Mouse (Mus musculus) liver, adult 2 months (tissue): ENCODE data around the gene Gpr161. TPM values are rescaled to one million over a fixed set of nuclear protein-coding genes. Genes with fewer than 3 reads are reported as not detected.
A peak's percentile ranks its signal among the peaks of the same experiment; 100 is the strongest.

Experiments
- DNase-seq: peaks from one replicate; pipeline ENCODE4 v3.0.0-alpha.2; 2011; ENCODE audit warnings: low read depth, low spot score; ENCODE audit errors: extremely low read depth
- H3K27ac ChIP-seq: fragments of 200-500 bp; replicated peaks from 2 replicates; pipeline ENCODE4 v1.5.1; 2012; ENCODE audit warnings: low read depth, mild to moderate bottlenecking, control low read depth, inconsistent platforms, low read length; ENCODE audit not compliant: insufficient read depth
- H3K27me3 ChIP-seq: fragments of 200-500 bp; 2 replicates; pipeline ENCODE4 v1.6.1; 2012; ENCODE audit warnings: mild to moderate bottlenecking, moderate library complexity, low read length, inconsistent platforms; ENCODE audit not compliant: control insufficient read depth, insufficient read depth
- H3K36me3 ChIP-seq: fragments of 200-500 bp; 2 replicates; pipeline ENCODE4 v1.6.1; 2012; ENCODE audit warnings: low read length, inconsistent platforms; ENCODE audit not compliant: control insufficient read depth, insufficient read depth
- H3K4me1 ChIP-seq: fragments of 200-500 bp; 2 replicates; pipeline ENCODE4 v1.6.1; 2011; ENCODE audit warnings: low read length; ENCODE audit not compliant: control insufficient read depth, insufficient read depth
- H3K4me3 ChIP-seq: fragments of 200-500 bp; 2 replicates; pipeline ENCODE4 v1.5.1; 2011; ENCODE audit warnings: low read depth, mild to moderate bottlenecking, control low read depth, low read length, moderate library complexity; ENCODE audit not compliant: insufficient read depth
- H3K79me2 ChIP-seq: fragments of 200-500 bp; 2 replicates; pipeline ENCODE4 v1.6.1; 2012; ENCODE audit warnings: inconsistent platforms, mild to moderate bottlenecking, low read length, moderate library complexity; ENCODE audit not compliant: control insufficient read depth, insufficient read depth
- H3K9ac ChIP-seq: fragments of 200-500 bp; 2 replicates; pipeline ENCODE4 v1.6.1; 2012; ENCODE audit warnings: low read depth, mild to moderate bottlenecking, control low read depth, inconsistent platforms, low read length
- CTCF ChIP-seq: fragments of 200-500 bp; IDR thresholded peaks from 2 replicates; pipeline ENCODE4 v1.5.1; 2011; ENCODE audit warnings: low read depth, low read length, control low read depth
- POLR2A ChIP-seq: fragments of 200-500 bp; IDR thresholded peaks from 2 replicates; pipeline ENCODE4 v1.6.1; 2011; ENCODE audit warnings: low read length, control low read depth; ENCODE audit not compliant: insufficient read depth; ENCODE audit errors: extremely low read depth
- WGBS: fragments of 180-500 bp; shearing (Covaris S2); methylation state at CpG from one replicate; pipeline ENCODE4 v1.1.7; 2018; 5-methylcytosine and 5-hydroxymethylcytosine counted together
- polyA plus RNA-seq: library from polyadenylated mRNA; depleted of rRNA; stranded (reverse); fragments of >200 nt; gene quantifications from 2 replicates; pipeline ENCODE4 v1.2.3, GENCODE M21; 2012; rRNA removed
- total RNA-seq: library from RNA; depleted of rRNA; stranded (reverse); fragments of >200 nt; gene quantifications from 2 replicates; pipeline ENCODE4 v1.2.3, GENCODE M21; 2014; rRNA removed

The Gpr161 gene
- total and polyA plus RNA-seq, 2 experiments = 0.07 to 0.09 TPM

GRCm38 (mm10) chr1:165363271-165363670 lies 67.7 kb downstream of the Gpr161 start:
- no peak for DNase-seq
- Histone ChIP-seq H3K4me1 (no peaks in the 10 kb centered on the region), H3K36me3 (peaks cover 7% of the 10 kb centered on the region), H3K9ac (no peak overlapping the region), H3K27ac (no peak overlapping the region), H3K4me3 (no peak overlapping the region), H3K79me2 (no peaks in the 10 kb centered on the region; the same call in 1 of the 2 replicates), H3K27me3 (no peaks in the 10 kb centered on the region)
- 86% methylated on average over 2 of the region's 2 CpGs for WGBS
- no peak for TF ChIP-seq POLR2A
- no peak for TF ChIP-seq CTCF

GRCm38 (mm10) chr1:165365057-165365456 lies 69.5 kb downstream of the Gpr161 start:
- Histone ChIP-seq H3K4me3 (no peak overlapping the region), H3K4me1 (no peaks in the 10 kb centered on the region), H3K79me2 (no peaks in the 10 kb centered on the region; the same call in 1 of the 2 replicates), H3K36me3 (peaks cover 7% of the 10 kb centered on the region), H3K27ac (no peak overlapping the region), H3K9ac (no peak overlapping the region), H3K27me3 (no peaks in the 10 kb centered on the region)
- 96% methylated on average over 3 of the region's 3 CpGs for WGBS
- no peak for TF ChIP-seq POLR2A
- TF ChIP-seq CTCF = 0 out of 2 replicates have a peak, but pooled peaks have one; percentile 4
- peak; percentile 16 for DNase-seq

DNA sequence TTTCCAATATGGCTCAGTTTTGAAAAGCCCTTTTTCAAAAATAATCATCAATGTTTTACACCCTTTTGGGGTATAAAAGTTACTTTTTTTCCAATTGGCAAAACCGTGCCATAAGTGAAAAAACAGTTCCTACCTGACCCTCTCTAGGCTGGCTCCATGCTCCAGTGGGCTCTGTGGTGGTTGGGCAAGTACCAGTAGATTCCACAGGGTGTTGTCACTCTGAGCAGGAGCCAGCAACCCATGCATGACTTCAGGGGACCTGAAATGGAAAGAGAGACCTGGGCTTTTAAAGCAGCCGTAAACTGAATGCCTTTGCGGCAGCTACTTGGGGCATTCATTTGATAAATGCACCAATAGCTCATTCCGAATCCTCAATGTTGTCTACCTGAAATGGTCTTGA lies 75.4 kb downstream of the Gpr161 start:
- Histone ChIP-seq H3K27me3 (no peaks in the 10 kb centered on the region), H3K36me3 (peaks cover 15% of the 10 kb centered on the region), H3K4me1 (no peaks in the 10 kb centered on the region), H3K4me3 (no peak overlapping the region), H3K79me2 (no peaks in the 10 kb centered on the region), H3K27ac (no peak overlapping the region), H3K9ac (no peak overlapping the region)
- 98% methylated on average over 4 of the region's 4 CpGs for WGBS
- TF ChIP-seq POLR2A (no peak), CTCF (no peak)
- DNase-seq = no peak

DNA sequence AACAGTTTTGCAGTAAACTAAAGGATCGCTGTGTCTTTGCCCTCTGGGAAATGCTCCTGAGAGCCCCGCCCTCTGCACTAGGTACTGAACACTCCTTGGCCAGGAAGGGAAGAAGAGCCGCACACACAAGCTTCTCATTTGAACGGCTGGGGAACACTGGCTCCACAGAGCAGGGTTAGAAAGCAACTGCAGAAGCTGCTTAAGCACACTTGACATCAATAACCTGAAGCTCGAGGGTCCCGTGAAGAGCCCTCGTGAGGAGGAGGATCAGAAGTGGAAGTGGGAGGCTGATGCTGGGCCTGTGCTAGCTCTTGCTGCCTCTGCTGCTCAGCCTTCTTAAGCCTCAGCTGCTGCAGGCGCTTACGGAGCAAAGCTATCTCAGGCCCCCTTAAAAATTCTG lies 78.2 kb downstream of the Gpr161 start:
- no peak overlapping the region for H3K27ac ChIP-seq
- WGBS = 84% methylated on average over 9 of the region's 9 CpGs
- no peaks in the 10 kb centered on the region for H3K4me1 ChIP-seq
- no peak overlapping the region for H3K9ac ChIP-seq
- H3K27me3 ChIP-seq = no peaks in the 10 kb centered on the region
- no peak overlapping the region for H3K4me3 ChIP-seq
- H3K36me3 ChIP-seq = peaks cover 13% of the 10 kb centered on the region
- DNase-seq = no peak
- no peaks in the 10 kb centered on the region for H3K79me2 ChIP-seq
- no peak for TF ChIP-seq POLR2A
- no peak for TF ChIP-seq CTCF

Other genes starting within 250 kb of the Gpr161 start
- not detected in 2 replicates for gene Tbx19, start 135.0 kb upstream of the Gpr161 start, total RNA-seq
- gene Tbx19, start 135.0 kb upstream of the Gpr161 start, polyA plus RNA-seq = 0.20 TPM in 1 of 2 replicates, not detected in the other
- 29.8 and 34.5 TPM in 2 replicates for gene Sft2d2, start 101.4 kb upstream of the Gpr161 start, total RNA-seq
- gene Sft2d2, start 101.4 kb upstream of the Gpr161 start, polyA plus RNA-seq = 32.4 and 37.2 TPM in 2 replicates
- gene Tiprl, start 58.8 kb upstream of the Gpr161 start, total RNA-seq = 14.7 and 20.7 TPM in 2 replicates
- 12.2 and 12.7 TPM in 2 replicates for gene Tiprl, start 58.8 kb upstream of the Gpr161 start, polyA plus RNA-seq
- 38.9 and 43.2 TPM in 2 replicates for gene Dcaf6, start 164.7 kb downstream of the Gpr161 start, total RNA-seq
- gene Dcaf6, start 164.7 kb downstream of the Gpr161 start, polyA plus RNA-seq = 16.5 and 20.5 TPM in 2 replicates
- 279 and 312 TPM in 2 replicates for gene Mpc2, start 164.8 kb downstream of the Gpr161 start, total RNA-seq
- 227 and 264 TPM in 2 replicates for gene Mpc2, start 164.8 kb downstream of the Gpr161 start, polyA plus RNA-seq
- 0.13 and 0.18 TPM in 2 replicates for gene Adcy10, start 189.4 kb downstream of the Gpr161 start, total RNA-seq
- gene Adcy10, start 189.4 kb downstream of the Gpr161 start, polyA plus RNA-seq = not detected in 2 replicates